Mouse (Mus musculus) neural tube, embryonic 14.5 days (tissue): ENCODE data around the gene Ceacam20. TPM values are rescaled to one million over a fixed set of nuclear protein-coding genes. Genes with fewer than 3 reads are reported as not detected.
"Not testable (repeated sequence)": the region's sequence is repeated elsewhere in the genome, so short reads cannot be mapped to it uniquely, and the experiment has no call there.

Source experiments
- ATAC-seq: fragments of 200-750 bp; cut with Nextera tagmentation; 2 replicates; pipeline ENCODE4 v1.8.0; 2017; ENCODE audit warnings: low read depth, mild to moderate bottlenecking, moderate TSS enrichment, moderate library complexity
- H3K27ac ChIP-seq: fragments of 300-500 bp; sonication (generic); 2 replicates; pipeline ENCODE4 v1.5.1; 2014; ENCODE audit warnings: low read depth, mild to moderate bottlenecking, control low read depth, low read length, moderate library complexity, mixed read lengths
- H3K27me3 ChIP-seq: fragments of 300-500 bp; sonication (generic); 2 replicates; pipeline ENCODE4 v1.6.1; 2014; ENCODE audit warnings: low read length; ENCODE audit not compliant: control insufficient read depth, insufficient read depth
- H3K36me3 ChIP-seq: fragments of 300-500 bp; sonication (generic); 2 replicates; pipeline ENCODE4 v1.6.1; 2014; ENCODE audit warnings: low read length, mixed read lengths; ENCODE audit not compliant: control insufficient read depth, insufficient read depth
- H3K4me1 ChIP-seq: fragments of 300-500 bp; sonication (generic); 2 replicates; pipeline ENCODE4 v1.6.1; 2014; ENCODE audit warnings: low read length; ENCODE audit not compliant: control insufficient read depth, insufficient read depth
- H3K4me2 ChIP-seq: fragments of 300-500 bp; sonication (generic); 2 replicates; pipeline ENCODE4 v1.6.1; 2014; ENCODE audit warnings: mild to moderate bottlenecking, low read depth, low read length, control low read depth
- H3K4me3 ChIP-seq: fragments of 300-500 bp; sonication (generic); 2 replicates; pipeline ENCODE4 v1.5.1; 2014; ENCODE audit warnings: low read depth, low read length, control low read depth, mixed read lengths
- H3K9ac ChIP-seq: fragments of 300-500 bp; sonication (generic); replicated peaks from 2 replicates; pipeline ENCODE4 v1.6.1; 2014; ENCODE audit warnings: low read depth, mild to moderate bottlenecking, control low read depth, low read length, mixed read lengths
- H3K9me3 ChIP-seq: fragments of 300-500 bp; sonication (generic); 2 replicates; pipeline ENCODE4 v1.6.1; 2016; ENCODE audit warnings: low read length; ENCODE audit not compliant: control insufficient read depth
- WGBS: fragments of 180-500 bp; shearing (Covaris S2); extraction: QIAGEN DNeasy Blood & Tissue Kit; methylation state at CpG from one replicate; pipeline ENCODE4 v1.1.7; 2014; 5-methylcytosine and 5-hydroxymethylcytosine counted together
- polyA plus RNA-seq: library from polyadenylated mRNA; unstranded; fragments of >200 nt; fragmentation: Nextera tagmentation; extraction: Ambion mirVana; gene quantifications from 2 replicates; pipeline ENCODE4 v1.2.1, GENCODE M21; 2014

The Ceacam20 gene
- polyA plus RNA-seq, result not detected in 2 replicates

DNA sequence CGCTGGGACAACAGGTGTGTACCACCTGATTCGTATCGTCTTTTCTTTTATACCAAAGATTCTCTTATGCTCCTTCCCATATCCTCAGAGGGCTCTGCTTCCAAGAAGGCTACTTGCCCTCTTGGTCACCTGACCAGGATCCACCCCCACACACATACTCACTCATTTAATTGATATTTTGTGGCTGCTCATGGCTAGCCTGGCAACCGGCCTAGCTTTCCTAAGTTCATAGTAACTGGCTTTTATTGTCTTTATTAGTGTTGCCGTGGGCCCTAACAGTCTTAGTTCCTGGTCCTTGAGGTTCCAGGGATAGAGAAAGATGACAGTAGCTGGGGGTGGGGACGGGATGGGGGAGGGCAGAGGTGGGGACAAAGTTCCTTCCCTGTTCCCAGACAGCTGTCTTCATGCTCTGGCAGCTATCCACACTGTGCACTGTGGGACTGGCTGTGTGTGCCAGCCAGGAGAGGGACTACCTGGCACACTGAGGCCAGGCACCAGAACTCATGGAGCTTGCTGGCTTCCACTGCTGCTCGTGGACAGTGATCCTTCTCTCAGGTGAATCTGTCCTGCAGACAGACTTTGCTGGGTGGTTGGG lies at the start of gene Ceacam20:
TSS of gene Ceacam20 (plus strand) at position 428 of the 595 bp plus-strand sequence.
- H3K4me2 ChIP-seq, result no peak within 1 kb of the TSS
- ATAC-seq, result no peak
- 78% methylated on average over 7 of the region's 7 CpGs for WGBS
- H3K9me3 ChIP-seq, result no peaks in the 10 kb centered on the region
- H3K4me1 ChIP-seq, result no peaks in the 10 kb centered on the region
- no peaks in the 10 kb centered on the region for H3K27me3 ChIP-seq
- H3K4me3 ChIP-seq, result no peak within 1 kb of the TSS
- H3K27ac ChIP-seq, result no peak within 1 kb of the TSS
- H3K9ac ChIP-seq, result no peak within 1 kb of the TSS
- H3K36me3 ChIP-seq, result no peaks in the 10 kb centered on the region

DNA sequence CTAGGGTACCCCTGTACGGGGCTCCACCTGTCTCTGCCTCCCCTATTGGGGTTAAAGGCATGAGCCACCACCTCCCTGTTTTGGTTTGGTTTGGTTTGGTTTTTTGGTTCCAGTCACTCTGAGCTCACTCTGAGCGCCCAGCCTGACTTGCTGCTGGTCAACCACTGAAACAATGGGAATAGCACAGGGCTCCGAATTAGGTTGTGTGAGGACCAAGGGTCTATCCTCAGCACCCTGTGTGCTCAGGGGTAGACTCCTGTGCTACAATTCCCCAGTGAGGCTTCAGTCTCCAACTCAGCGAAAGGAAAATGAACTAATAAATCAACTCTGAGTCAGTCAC lies 45.1 kb upstream of the Ceacam20 start:
- Histone ChIP-seq H3K9ac (peak overlapping the region; percentile 82), H3K4me1 (peaks cover 2% of the 10 kb centered on the region; the same call in 1 of the 2 replicates), H3K9me3 (no peaks in the 10 kb centered on the region), H3K4me3 (peak overlapping the region; percentile 68), H3K36me3 (no peaks in the 10 kb centered on the region), H3K27ac (no peak overlapping the region), H3K4me2 (peak overlapping the region; percentile 62), H3K27me3 (no peaks in the 10 kb centered on the region)
- ATAC-seq, result peak; percentile 66
- 26% methylated on average over 4 of the region's 4 CpGs for WGBS

DNA sequence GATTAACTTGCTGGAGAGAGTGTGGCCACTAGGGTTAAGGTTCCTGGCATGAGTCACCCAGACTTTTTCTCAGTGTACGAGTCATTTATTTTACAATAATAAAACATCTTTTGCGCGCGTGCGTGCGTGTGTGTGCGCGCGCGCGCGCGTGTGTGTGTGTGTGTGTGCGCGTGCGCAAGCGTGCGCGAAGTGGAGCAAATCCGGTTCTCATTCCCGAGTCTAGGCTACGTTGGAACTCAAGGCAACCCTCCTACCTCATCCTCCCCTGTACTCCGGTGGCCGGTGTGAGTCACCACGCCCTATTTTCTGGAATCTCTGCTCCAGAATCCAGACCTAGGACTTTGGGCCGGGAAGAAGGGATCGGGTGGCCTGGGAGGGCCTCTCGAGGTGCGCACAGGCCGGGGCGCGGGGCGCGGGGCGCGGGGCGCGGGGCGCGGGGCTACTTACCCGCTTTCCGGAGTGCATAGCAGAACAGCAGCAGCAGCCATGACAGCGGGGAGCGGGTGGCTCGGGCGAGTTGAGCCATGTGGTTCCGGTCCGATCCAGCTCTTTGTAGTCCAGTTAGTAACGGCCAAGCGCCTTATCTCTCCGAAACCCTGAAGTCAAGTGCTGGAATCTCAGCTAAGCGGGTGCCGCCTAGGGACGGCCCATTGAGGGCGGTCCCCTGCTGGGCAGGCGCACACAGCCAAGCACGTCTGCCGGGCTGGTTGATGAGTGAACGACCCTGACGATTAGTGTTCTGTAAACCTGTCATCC lies 44.5 kb upstream of the Ceacam20 start, which contains the start of gene Pvr:
TSS of gene Pvr (minus strand) at position 655 of the 756 bp plus-strand sequence.
- Histone ChIP-seq H3K36me3 (no peaks in the 10 kb centered on the region), H3K4me2 (peak within 1 kb of the TSS; percentile 62), H3K27me3 (no peaks in the 10 kb centered on the region), H3K9ac (peak within 1 kb of the TSS; percentile 82), H3K27ac (peak within 1 kb of the TSS; percentile 83), H3K9me3 (no peaks in the 10 kb centered on the region), H3K4me1 (peaks cover 2% of the 10 kb centered on the region; the same call in 1 of the 2 replicates), H3K4me3 (peak within 1 kb of the TSS; percentile 68)
- WGBS, result 1% methylated on average over 60 of the region's 60 CpGs
- peak; percentile 90 for ATAC-seq

DNA sequence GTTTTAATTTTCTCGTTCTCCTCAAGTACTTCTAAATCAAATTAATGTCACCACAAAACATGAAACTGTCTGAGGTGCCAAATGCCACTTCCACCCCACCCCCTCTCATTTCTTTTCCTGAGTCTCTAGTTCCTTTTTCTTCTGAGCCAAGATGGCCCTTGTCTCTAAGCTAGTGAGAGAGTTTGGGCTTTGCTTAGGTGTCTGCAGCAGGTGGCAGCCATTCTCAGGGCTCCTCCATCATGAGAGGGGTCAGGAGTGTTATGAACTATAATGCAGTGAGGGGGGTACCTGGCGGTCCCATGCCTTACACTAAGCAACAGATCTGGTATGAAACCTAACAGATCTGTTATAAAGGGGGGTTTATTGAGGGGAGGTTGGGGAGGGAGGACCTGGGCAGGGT lies 41.9 kb upstream of the Ceacam20 start:
- H3K27ac ChIP-seq, result no peak overlapping the region
- H3K27me3 ChIP-seq, result no peaks in the 10 kb centered on the region
- no peaks in the 10 kb centered on the region for H3K36me3 ChIP-seq
- H3K9ac ChIP-seq, result no peak overlapping the region; the same call in 1 of the 2 replicates
- H3K9me3 ChIP-seq, result no peaks in the 10 kb centered on the region
- no peak for ATAC-seq
- H3K4me2 ChIP-seq, result no peak overlapping the region
- H3K4me3 ChIP-seq, result no peak overlapping the region
- peaks cover 2% of the 10 kb centered on the region; the same call in 1 of the 2 replicates for H3K4me1 ChIP-seq
- WGBS, result 31% methylated on average over 2 of the region's 2 CpGs

DNA sequence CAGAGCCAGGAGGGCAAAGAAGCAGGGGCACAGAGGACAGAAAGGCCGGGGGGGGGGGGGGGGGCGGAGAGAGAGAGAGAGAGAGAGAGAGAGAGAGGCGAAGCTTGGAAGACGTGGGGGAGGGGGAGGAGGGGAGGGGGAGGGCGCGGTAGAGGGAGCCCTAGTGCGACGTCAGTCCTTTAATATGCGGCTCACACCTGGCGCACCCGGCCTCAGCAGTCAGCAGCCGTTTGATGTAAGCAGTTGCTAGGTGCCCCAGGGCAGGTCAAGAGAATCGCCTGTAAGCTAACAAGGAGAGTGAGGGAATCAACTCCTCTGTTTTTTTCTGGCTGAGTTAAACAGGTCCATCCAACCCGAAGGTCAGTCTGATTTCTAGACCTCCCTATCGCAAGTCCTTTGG lies 41.4 kb upstream of the Ceacam20 start:
- Histone ChIP-seq H3K4me2 (no peak overlapping the region), H3K9me3 (no peaks in the 10 kb centered on the region), H3K27ac (no peak overlapping the region), H3K4me3 (no peak overlapping the region), H3K36me3 (no peaks in the 10 kb centered on the region), H3K27me3 (no peaks in the 10 kb centered on the region), H3K4me1 (peaks cover 2% of the 10 kb centered on the region; the same call in 1 of the 2 replicates), H3K9ac (no peak overlapping the region)
- 12% methylated on average over 12 of the region's 15 CpGs for WGBS
- no peak for ATAC-seq

DNA sequence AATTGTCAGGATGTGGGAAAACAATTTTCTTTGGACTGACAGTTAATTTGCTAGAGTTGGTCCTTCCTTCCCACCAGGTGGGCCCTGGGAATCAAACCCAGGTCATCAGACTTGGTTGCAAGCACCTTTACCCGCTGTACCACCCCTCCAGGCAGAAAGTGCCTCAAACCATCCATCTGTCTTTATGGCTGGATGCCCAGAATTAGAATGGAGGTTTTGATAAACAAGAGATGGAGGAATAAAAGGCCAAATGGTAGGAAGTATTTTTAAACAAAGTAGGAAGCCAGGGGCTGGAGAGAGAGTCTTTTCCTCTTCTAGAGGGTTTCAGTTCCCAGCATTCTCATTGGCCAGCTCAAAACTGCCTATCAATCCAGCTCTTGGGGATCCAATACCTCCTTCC lies 39.8 kb upstream of the Ceacam20 start:
- H3K4me2 ChIP-seq, result no peak overlapping the region
- H3K4me1 ChIP-seq, result no peaks in the 10 kb centered on the region
- H3K9ac ChIP-seq, result no peak overlapping the region
- H3K4me3 ChIP-seq, result no peak overlapping the region
- no peak overlapping the region for H3K27ac ChIP-seq
- no peaks in the 10 kb centered on the region for H3K36me3 ChIP-seq
- H3K27me3 ChIP-seq, result no peaks in the 10 kb centered on the region
- H3K9me3 ChIP-seq, result no peaks in the 10 kb centered on the region
- no peak for ATAC-seq
- WGBS, result 70% methylated on average over 1 of the region's 1 CpGs

DNA sequence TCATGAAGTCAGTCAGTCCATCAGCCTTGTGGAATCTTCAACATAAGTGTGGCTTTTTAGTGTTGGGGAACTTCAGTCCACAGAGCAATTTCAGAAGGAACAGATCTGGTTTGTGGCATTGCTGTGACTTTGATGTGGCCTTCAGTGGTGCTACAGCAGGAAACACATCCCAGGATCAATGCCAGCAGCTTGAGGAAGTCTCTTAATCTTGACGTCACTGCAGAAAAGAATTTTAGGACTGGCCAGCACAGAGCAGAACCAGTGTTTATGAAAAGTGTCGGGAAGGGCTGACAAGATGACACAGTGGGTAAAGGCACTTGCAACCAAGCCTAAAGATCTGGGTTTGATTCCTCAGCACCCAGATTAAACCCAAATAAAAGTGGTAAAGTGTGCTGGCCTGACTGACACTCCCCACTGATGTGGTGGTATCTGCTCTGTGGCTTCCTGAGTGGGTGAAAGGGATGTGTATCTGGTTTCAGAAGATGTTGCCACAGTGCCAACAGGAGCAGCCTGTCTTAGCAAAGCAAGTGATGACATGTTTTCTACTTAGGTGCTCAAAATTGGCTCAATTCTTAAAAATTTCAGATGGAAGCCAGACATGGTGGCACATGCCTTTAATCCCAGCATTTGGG lies 38.2 kb upstream of the Ceacam20 start:
- Histone ChIP-seq H3K9ac (no peak overlapping the region), H3K4me2 (no peak overlapping the region), H3K27me3 (no peaks in the 10 kb centered on the region), H3K36me3 (no peaks in the 10 kb centered on the region), H3K4me3 (no peak overlapping the region), H3K9me3 (no peaks in the 10 kb centered on the region), H3K27ac (no peak overlapping the region), H3K4me1 (no peaks in the 10 kb centered on the region)
- WGBS, result 82% methylated on average over 2 of the region's 2 CpGs
- no peak for ATAC-seq

DNA sequence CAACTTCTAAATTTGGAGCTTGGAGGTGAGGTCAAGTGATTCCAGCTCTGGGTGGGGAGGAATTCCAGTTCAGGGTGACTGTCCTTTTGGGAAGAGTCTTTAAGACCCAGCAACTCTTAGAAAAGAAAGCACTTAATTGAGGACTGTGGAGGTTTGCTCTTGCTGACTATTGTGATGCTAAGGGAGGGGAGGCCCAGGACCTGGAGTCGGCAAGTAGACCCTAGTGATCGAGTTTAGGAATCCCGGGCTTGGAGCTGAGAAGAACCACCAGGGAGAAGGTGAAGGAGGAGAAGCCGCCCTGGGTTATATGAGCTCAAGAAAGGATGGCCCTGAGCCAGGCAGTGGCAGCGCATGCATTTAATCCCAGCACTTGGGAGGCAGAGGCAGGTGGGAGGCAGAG lies 36.7 kb upstream of the Ceacam20 start:
- H3K27me3 ChIP-seq, result no peaks in the 10 kb centered on the region
- no peak overlapping the region for H3K9ac ChIP-seq
- H3K4me3 ChIP-seq, result no peak overlapping the region
- no peak overlapping the region for H3K27ac ChIP-seq
- no peaks in the 10 kb centered on the region for H3K36me3 ChIP-seq
- WGBS, result 52% methylated on average over 5 of the region's 5 CpGs
- H3K9me3 ChIP-seq, result no peaks in the 10 kb centered on the region
- no peak for ATAC-seq
- H3K4me2 ChIP-seq, result no peak overlapping the region
- H3K4me1 ChIP-seq, result no peaks in the 10 kb centered on the region

DNA sequence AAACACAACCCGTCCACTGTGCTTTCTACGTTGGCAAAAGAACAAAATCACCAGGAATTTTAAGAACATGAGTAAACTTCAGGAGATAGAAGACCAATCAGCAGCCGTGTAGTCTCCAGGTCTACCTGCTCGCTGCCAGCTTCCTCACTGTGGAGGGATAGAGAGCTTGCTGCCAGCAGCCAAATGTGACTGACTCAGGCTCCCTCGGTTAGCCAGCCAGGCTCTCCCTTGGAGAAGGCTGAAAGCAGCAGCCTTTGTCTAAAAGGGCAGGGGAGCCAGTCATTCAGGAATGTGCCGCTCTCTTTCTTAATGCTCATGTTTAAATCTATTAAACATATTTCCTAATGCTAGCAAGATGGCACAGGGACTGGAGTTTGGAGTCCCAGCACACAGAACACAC lies 34.7 kb upstream of the Ceacam20 start:
- not testable (repeated sequence) for H3K9ac ChIP-seq, H3K4me2 ChIP-seq, H3K9me3 ChIP-seq, ATAC-seq, H3K4me3 ChIP-seq, H3K27me3 ChIP-seq, H3K27ac ChIP-seq, H3K36me3 ChIP-seq, H3K4me1 ChIP-seq
- 90% methylated on average over 6 of the region's 6 CpGs for WGBS
